Mouse (Mus musculus) 3T3-L1 (cell line): ENCODE measurements around the gene Kalrn.
A peak's percentile ranks its signal among the peaks of the same experiment; 100 is the strongest.

Experiments used
- DNase-seq: peaks from one replicate; pipeline ENCODE4 v3.0.0-alpha.2; 2015; ENCODE audit warnings: low read depth, low spot score

The Kalrn gene

GRCm38 (mm10) chr16:34573151-34573802, at the start of gene Kalrn:
Gene Kalrn, minus strand, starts transcription at chr16:34573532.
- peak; percentile 82 for DNase-seq

DNA sequence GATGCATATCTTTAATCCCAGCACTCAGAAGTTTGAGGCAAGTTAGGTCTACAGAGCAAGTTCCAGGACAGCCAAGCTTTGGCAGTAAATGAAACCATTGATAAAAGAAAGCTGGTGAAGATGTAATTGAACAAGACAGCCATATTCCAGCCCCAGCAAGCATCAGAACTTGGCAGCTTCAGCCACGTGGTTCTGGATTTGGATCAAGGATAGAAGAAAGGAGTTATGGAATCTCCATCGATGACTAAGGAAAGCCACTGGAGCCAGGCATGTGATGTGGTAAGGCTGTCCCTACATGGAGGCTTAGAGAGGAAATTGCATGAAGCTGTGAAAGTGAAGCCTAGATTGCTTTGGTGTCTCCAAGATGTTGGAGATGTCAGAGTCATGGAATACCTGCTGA, 40.7 kb upstream of the Kalrn start:
- peak; percentile 55 for DNase-seq

DNA sequence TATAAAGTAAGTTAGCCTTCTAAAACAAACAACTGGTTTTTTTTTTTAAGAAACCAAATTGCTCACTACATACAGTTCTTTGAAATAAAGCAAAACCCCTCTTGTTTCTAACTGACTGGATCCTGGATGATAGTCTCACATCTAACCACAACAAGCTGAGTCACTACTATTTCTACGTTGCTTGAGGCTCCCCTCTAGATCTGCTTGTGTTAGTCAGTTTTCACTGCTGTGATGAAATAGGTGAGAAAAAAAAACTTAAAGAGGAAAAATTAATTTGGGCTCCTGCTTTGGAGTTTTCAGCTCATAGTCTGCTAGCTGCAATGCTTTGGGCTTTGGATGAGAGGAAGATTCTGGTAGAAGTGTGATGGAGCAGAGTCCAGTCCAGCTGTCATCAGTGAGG, 36.8 kb upstream of the Kalrn start:
- peak; percentile 91 for DNase-seq

DNA sequence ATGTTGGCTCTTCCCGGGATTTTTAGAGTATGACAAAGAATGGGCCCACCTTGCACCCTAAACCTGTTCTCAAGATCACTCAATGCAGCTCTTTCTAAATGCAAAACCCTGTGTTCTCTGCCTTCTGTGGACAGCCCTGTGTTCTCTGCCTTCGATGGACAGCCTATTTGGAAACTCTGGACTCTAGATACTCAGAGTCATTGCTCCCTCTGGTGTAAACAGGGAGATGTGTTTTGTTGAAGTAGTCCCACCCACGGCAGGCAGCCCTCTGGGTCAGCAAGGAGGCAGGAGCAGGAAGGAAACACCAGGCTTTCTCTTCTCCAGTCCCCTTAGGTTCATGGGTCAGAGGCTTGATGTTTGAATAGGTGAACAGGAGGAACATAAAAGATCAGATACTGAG, 32.3 kb upstream of the Kalrn start:
- DNase-seq, result peak; percentile 76

- peak; percentile 84 for DNase-seq
Observed at GRCm38 (mm10) chr16:34603854-34604253, 30.5 kb upstream of the Kalrn start.

GRCm38 (mm10) chr16:34603076-34603475, 29.7 kb upstream of the Kalrn start:
- peak; percentile 73 for DNase-seq

GRCm38 (mm10) chr16:34601954-34602353, 28.6 kb upstream of the Kalrn start:
- peak; percentile 27 for DNase-seq

DNA sequence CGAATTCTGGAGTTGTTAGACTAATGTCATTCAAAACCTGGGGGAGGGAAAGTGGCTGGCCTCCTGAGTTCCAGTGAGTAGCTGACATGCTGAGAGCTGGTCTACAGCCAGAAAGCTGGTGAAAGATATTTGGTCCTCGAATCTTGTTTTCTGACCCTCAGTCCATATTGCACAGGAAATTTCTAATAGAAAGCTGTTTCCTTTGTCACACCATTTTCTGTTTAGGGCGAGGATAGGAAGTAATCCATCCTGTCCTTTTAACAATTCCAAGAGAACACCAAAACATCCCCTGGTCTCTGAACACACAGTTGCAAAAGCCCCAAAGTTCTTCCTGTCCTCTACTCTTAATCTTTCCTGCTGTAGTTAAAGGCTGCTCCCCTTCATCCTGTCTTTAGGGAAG, 22.0 kb upstream of the Kalrn start:
- DNase-seq, result peak; percentile 23

- DNase-seq, result peak; percentile 37
Observed at GRCm38 (mm10) chr16:34594597-34595262, 21.4 kb upstream of the Kalrn start.

DNA sequence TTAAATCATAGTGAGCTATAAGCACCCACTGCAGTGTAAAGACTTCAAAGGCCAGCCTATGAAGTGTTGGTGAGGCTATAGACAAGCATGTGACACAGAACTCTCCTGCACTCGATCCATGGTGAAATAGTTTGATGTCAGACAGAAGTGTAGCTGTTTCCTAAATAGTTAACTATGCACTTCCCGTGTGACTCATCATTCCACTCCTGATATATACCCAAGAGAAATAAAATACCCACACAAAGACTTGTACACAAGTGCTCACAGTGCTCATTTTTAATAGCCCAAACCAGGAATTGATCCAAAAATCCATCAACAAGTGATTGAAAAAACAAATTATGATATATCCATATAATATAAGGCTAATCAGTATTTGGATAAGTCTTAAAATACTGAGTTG, 19.4 kb upstream of the Kalrn start:
- DNase-seq, result peak; percentile 63

GRCm38 (mm10) chr16:34591934-34592333, 18.6 kb upstream of the Kalrn start:
- DNase-seq, result no peak

DNA sequence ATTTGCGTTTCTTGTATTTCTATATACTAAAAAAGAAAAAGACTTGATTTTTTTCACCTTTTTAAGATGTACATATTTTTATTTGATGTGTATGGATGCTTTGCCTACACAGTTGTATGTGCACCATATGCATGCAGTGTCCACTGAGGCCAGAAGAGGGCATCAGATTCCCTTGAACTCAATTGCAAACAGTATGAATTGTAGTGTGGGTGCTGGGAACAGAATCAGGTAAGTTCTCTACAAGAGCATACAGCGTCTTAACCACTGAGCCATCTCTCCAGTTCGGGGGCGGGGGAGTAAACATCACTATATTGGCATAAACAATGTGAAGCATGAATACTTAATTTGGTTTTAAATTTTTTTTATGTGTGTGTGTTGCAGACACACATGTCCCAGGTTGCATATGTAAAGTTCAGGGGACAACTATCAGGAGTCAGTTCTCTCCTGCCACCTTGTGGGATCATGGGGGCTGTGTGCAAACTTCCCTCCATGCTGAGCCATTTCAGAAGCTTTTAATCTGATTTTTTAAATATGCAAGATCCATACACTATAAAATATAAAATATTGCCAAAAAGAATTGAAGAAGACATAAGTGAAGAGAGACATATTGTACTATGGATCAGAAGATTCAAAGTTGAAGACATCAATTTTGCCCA, 6.5 kb upstream of the Kalrn start:
- DNase-seq, result no peak

DNA sequence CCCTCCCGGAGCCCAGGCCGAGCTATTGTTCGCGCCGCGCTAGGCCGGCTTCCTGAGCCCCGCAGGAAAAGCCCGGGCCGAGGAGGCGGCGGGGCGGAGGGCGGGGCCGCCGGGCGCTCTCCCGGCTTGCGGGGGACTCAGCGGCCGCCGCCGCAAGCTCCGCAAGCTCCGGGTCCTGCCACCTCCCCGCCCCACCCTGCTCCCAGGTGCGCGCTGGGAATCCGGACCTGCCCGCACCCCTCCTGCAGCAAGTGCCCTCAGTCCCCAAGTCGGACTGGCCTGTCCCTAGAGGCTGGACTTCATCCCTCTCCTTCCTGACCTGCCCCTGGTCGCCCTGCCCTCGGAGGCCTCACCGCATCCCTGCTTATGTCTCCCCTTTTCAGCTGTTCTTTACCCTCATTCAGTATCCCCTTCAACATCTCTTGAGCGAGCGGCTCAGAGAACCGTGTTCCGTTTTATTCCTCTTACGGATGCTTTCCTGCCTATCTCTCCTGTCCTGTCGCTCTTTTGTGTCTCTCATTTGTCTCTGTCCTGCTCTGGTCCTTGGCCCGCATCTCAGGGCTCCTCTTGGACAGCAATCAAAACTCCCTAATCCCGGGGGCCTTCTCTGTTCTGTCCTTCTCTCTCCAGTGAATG, 642 bp upstream of the Kalrn start:
- DNase-seq, result peak; percentile 32

GRCm38 (mm10) chr16:34572406-34573150, 754 bp downstream of the Kalrn start:
- peak; percentile 35 for DNase-seq

GRCm38 (mm10) chr16:34571931-34572405, 1.4 kb downstream of the Kalrn start:
- peak; percentile 50 for DNase-seq

DNA sequence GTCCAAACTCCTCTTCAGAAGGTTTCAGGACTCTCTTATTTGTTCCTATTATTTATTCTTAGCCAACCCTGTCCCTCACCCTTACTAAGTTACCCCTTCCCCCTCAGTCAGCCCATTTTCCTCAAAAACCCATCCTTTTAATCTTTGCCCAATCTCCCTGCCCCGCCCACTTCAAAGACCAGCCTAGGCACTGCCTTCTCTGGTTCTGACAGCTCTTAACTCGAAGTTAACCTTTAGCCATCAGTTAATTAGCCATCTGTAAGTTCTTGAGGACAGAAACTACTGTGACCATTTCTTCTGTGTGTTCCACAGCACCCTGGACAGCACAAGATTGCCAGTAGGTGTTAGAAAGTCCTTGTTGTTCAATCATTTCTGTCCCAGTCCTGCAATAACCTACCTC, 3.4 kb downstream of the Kalrn start:
- no peak for DNase-seq

DNA sequence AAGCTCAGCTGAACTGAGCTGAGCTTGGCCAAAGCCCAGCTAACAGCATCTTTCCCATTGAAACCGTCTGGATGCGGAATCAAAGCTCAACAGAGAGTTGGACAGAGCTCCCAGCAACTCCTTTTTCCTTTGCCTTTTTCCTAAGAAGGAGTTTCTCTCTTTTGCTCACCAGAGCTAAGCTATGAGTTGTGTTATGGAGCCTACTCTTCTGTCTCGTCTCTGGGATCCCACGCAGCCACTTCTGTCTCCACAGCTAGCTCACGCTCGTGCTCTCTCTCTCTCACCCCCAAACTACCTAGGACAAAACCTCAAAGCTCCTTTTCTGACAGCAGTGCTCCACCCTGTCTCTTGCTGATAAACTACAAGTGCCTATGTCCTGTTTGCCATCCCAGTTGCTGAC, 4.5 kb downstream of the Kalrn start:
- no peak for DNase-seq

DNA sequence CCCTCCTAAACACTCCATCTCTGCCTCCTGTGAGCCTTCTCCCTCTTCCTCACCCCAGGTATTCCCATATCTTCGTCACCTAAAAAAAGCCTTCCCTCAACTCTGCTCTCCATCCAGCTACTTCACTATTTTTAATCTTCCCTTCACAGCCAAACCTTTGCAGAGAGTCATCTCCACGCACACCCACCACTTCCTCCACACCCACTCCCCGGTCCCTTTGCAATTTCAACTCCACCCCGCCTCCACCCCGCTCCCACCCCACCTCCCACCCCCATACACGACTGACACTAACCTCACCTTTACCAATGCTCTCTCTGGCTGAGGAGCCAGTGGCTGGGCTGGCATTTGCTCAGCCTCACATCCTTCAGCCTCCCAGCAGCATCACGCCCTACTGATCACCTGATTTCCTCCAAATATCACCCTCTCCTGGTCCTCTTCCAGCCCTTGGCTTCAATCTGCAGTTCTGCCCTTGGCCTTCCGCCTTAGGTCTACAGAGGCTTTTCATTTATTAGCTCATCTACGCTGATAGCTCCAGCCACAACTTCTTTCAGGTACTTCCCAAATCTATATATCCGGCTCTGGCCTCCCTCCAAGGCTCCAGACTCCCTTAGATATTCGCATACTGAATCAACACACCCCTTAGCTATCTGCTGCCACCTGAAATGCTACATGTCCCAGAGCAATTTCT, 9.6 kb downstream of the Kalrn start:
- DNase-seq, result no peak

DNA sequence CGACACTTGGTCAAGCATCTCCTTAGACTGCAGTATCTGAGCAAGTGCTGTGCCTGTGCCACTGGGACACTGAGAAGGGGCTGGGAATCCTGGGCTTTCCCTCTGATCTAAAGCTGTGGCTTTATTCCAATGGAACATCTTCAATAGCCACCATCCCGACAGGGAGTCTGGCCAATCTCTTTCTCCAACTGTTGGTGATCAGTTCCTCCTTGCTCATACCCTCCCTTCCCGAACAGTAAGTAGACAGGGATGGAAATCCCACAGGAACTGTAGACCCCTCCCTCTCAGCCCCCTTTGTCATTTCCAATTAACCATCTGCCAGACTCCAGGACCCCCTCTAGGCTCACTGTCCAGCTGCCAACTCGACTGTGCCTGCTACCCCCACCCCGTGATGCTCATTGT, 11.6 kb downstream of the Kalrn start:
- no peak for DNase-seq

DNA sequence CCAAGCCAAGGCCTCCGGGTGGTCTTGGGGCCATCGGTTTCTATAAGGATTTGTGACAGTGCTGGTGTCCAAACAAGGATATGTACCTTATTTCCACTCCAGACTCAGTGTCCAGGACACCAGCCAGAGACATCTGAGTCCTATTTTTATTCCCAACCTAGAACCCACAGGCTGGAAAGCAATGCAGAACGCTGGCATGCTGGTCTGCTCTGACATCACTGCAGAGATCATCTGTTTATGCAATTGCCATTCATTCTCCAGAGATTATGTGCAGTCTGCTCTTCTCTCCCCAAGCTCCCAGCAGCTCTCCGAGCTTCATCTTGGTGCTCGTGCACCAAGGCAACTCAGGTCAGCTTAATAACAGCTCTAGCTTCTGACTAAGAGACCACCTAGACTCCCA, 12.5 kb downstream of the Kalrn start:
- peak; percentile 29 for DNase-seq

DNA sequence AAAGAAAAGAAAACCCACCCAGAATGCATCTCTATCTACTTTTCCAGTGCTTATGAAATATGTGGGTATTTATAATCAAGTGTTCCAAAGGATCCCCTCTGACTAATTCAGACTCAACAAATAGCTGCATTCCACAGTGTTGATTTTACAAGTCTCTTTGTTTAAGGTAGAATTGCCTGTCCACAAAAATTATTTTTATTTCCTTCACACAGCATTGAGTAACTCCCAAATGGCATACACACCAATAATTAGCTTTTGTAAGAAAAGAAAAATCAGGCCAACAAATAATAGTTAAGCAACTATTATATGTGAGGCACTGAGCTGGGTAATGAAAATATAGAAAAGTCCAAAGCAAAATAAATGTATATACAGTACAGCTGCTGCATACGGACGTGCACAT, 12.9 kb downstream of the Kalrn start:
- peak; percentile 55 for DNase-seq
